In genomic region chr11:51534314-51534713, GRCm38 (mm10) we compare ENCODE assay signal across 9 mouse cellular contexts. TPM values are rescaled to one million over a fixed set of nuclear protein-coding genes. Genes with fewer than 3 reads are reported as not detected.
DNase-seq lines count a peak whose midpoint lies in the region; ATAC-seq lines count a peak whose summit lies in the region.
"Had no signal": no experiment of that assay in that cellular context is flagged by ENCODE, and none has a peak within 500 bp of the region (broad histone marks: within the 10 kb centered on the region; RNA-seq: fewer than 3 reads in every experiment).

No protein-coding gene starts in this region.

- intact Hi-C loops in heart, postnatal 10 days (cut with DNase I) = loop anchor here (1.0 to 10.0 kb wide), 4 partner anchors 208 to 600 kb away; partner anchors contain the start of genes Col23a1 and Zfp354b
- intact Hi-C loops in left cerebral cortex, postnatal 4 days (cut with DNase I) = no loop called here

- H3K27ac ChIP-seq in midbrain, embryonic 10.5 days (replicated peaks) = no peak overlapping the region
- no peak overlapping the region for H3K27ac ChIP-seq in midbrain, embryonic 16.5 days (ENCODE audit: low read length)
- H3K27ac ChIP-seq: neural tube, embryonic 12.5 days had no signal

- H3K27me3 ChIP-seq in midbrain, embryonic 10.5 days (ENCODE audit: low read depth, poor library complexity, severe bottlenecking) = no peaks in the 10 kb centered on the region
- no peaks in the 10 kb centered on the region for H3K27me3 ChIP-seq in midbrain, embryonic 16.5 days (ENCODE audit: control insufficient read depth, insufficient read depth, low read depth, low read length)
- H3K27me3 ChIP-seq: neural tube, embryonic 12.5 days had no signal

- no peak overlapping the region for H3K9ac ChIP-seq in midbrain, embryonic 16.5 days (ENCODE audit: low read depth, low read length)
- H3K9ac ChIP-seq: neural tube, embryonic 12.5 days had no signal

- peaks cover 12% of the 10 kb centered on the region for H3K4me1 ChIP-seq in midbrain, embryonic 10.5 days
- no peaks in the 10 kb centered on the region for H3K4me1 ChIP-seq in midbrain, embryonic 16.5 days (ENCODE audit: control insufficient read depth, insufficient read depth, low read length)

- no peak for ATAC-seq in CD4-positive, CD25-positive, alpha-beta regulatory T cell, adult 4 months
- no peak for ATAC-seq in midbrain, embryonic 16.5 days

- WGBS in midbrain, embryonic 10.5 days = 32% methylated on average over 2 of the region's 2 CpGs
- WGBS in midbrain, embryonic 16.5 days = 31% methylated on average over 2 of the region's 2 CpGs

- H3K4me3 ChIP-seq in midbrain, embryonic 10.5 days = no peak overlapping the region
- no peak overlapping the region for H3K4me3 ChIP-seq in midbrain, embryonic 16.5 days (ENCODE audit: low read depth, low read length)
- H3K4me3 ChIP-seq: neural tube, embryonic 12.5 days had no signal

- H3K4me2 ChIP-seq in midbrain, embryonic 16.5 days (ENCODE audit: low read length) = no peak overlapping the region
- H3K4me2 ChIP-seq: neural tube, embryonic 12.5 days had no signal

- H3K36me3 ChIP-seq in midbrain, embryonic 10.5 days = no peaks in the 10 kb centered on the region
- H3K36me3 ChIP-seq in midbrain, embryonic 16.5 days (ENCODE audit: control insufficient read depth, insufficient read depth, low read length) = no peaks in the 10 kb centered on the region
- H3K36me3 ChIP-seq: neural tube, embryonic 12.5 days had no signal

- peak; percentile 76 for DNase-seq in CD4-positive, CD25-positive, alpha-beta regulatory T cell, adult 2 months (ENCODE audit: low read depth, low spot score)
- peak; percentile 37 for DNase-seq in midbrain, embryonic 10.5 days (ENCODE audit: low spot score)
- peak; percentile 76 for DNase-seq in brain, adult 2 months (ENCODE audit: low read depth, low spot score)
- DNase-seq in heart, postnatal 10 days = peak; percentile 66 to 82
- DNase-seq in left cerebral cortex, postnatal 4 days = peak; percentile 35
- peak; percentile 24 to 34 for DNase-seq in spleen, postnatal 10 days (ENCODE audit: low spot score in 2 of 2)

- H3K9me3 ChIP-seq in midbrain, embryonic 10.5 days (replicated peaks) = no peaks in the 10 kb centered on the region
- H3K9me3 ChIP-seq in midbrain, embryonic 16.5 days (replicated peaks; ENCODE audit: control insufficient read depth, low read length, poor library complexity, severe bottlenecking) = no peaks in the 10 kb centered on the region
- H3K9me3 ChIP-seq: neural tube, embryonic 12.5 days had no signal

RNA-seq across cellular contexts. Expression of gene Phykpl, which starts 50.2 kb away (rescaled TPM):
- polyA plus RNA-seq in CD4-positive, CD25-positive, alpha-beta regulatory T cell, adult 4 months (2017; shearing (Covaris generic)) = 10 to 100 TPM; 27.4 to 30.3 TPM
- 14.4 and 15.1 TPM in 2 replicates for polyA plus RNA-seq in midbrain, embryonic 10.5 days (2016; fragmentation: Nextera tagmentation; extraction: Ambion mirVana)
- 9.4 and 9.7 TPM in 2 replicates for polyA plus RNA-seq in midbrain, embryonic 16.5 days (2015; fragmentation: Nextera tagmentation; extraction: Ambion mirVana)
- total RNA-seq in heart, postnatal 10 days (2021) = 10 to 100 TPM; 10.5 to 12.1 TPM
- total RNA-seq in left cerebral cortex, postnatal 4 days (2021) = 1 to 10 TPM; 7.6 to 8.1 TPM
